Mouse (Mus musculus) hindbrain, embryonic 11.5 days (tissue): ENCODE data around the gene Ehd1. TPM values are rescaled to one million over a fixed set of nuclear protein-coding genes. Genes with fewer than 3 reads are reported as not detected.
"Not testable (repeated sequence)": the region's sequence is repeated elsewhere in the genome, so short reads cannot be mapped to it uniquely, and the experiment has no call there.

Source experiments
- ATAC-seq: fragments of 200-750 bp; cut with Nextera tagmentation; 2 replicates; pipeline ENCODE4 v1.8.0; 2017; ENCODE audit warnings: mild to moderate bottlenecking, moderate TSS enrichment, moderate library complexity; ENCODE audit not compliant: low FRiP score
- DNase-seq: peaks from one replicate; pipeline ENCODE4 v3.0.0-alpha.2; 2015; ENCODE audit warnings: low spot score
- H3K27ac ChIP-seq: fragments of 300-500 bp; sonication (generic); 2 replicates; pipeline ENCODE4 v1.5.1; 2014; ENCODE audit warnings: mild to moderate bottlenecking, low read depth, low read length
- H3K27me3 ChIP-seq: fragments of 300-500 bp; sonication (generic); 2 replicates; pipeline ENCODE4 v1.6.1; 2014; ENCODE audit warnings: mild to moderate bottlenecking, low read length, moderate library complexity, mixed read lengths; ENCODE audit not compliant: control insufficient read depth, insufficient read depth
- H3K36me3 ChIP-seq: fragments of 300-500 bp; sonication (generic); 2 replicates; pipeline ENCODE4 v1.6.1; 2014; ENCODE audit warnings: mild to moderate bottlenecking, low read length, moderate library complexity, mixed read lengths; ENCODE audit not compliant: control insufficient read depth, insufficient read depth
- H3K4me1 ChIP-seq: fragments of 300-500 bp; sonication (generic); replicated peaks from 2 replicates; pipeline ENCODE4 v1.6.1; 2014; ENCODE audit warnings: low read length, mixed read lengths; ENCODE audit not compliant: control insufficient read depth, insufficient read depth
- H3K4me2 ChIP-seq: fragments of 300-500 bp; sonication (generic); replicated peaks from 2 replicates; pipeline ENCODE4 v1.6.1; 2014; ENCODE audit warnings: mild to moderate bottlenecking, low read depth, low read length
- H3K4me3 ChIP-seq: fragments of 300-500 bp; sonication (generic); 2 replicates; pipeline ENCODE4 v1.5.1; 2014; ENCODE audit warnings: low read depth, low read length
- H3K9ac ChIP-seq: fragments of 300-500 bp; sonication (generic); 2 replicates; pipeline ENCODE4 v1.6.1; 2014; ENCODE audit warnings: low read depth, low read length
- H3K9me3 ChIP-seq: fragments of 300-500 bp; sonication (generic); 2 replicates; pipeline ENCODE4 v1.6.1; 2016; ENCODE audit warnings: low read length; ENCODE audit not compliant: control insufficient read depth
- WGBS: fragments of 180-500 bp; shearing (Covaris S2); extraction: QIAGEN DNeasy Blood & Tissue Kit; methylation state at CpG from one replicate; pipeline ENCODE4 v1.1.7; 2014; 5-methylcytosine and 5-hydroxymethylcytosine counted together
- polyA plus RNA-seq: library from polyadenylated mRNA; unstranded; fragments of >200 nt; fragmentation: Nextera tagmentation; extraction: Ambion mirVana; gene quantifications from 2 replicates; pipeline ENCODE4 v1.2.1, GENCODE M21; 2014

Gene Ehd1
- polyA plus RNA-seq, 1 experiment from 2014 or later: 67.4 TPM

DNA sequence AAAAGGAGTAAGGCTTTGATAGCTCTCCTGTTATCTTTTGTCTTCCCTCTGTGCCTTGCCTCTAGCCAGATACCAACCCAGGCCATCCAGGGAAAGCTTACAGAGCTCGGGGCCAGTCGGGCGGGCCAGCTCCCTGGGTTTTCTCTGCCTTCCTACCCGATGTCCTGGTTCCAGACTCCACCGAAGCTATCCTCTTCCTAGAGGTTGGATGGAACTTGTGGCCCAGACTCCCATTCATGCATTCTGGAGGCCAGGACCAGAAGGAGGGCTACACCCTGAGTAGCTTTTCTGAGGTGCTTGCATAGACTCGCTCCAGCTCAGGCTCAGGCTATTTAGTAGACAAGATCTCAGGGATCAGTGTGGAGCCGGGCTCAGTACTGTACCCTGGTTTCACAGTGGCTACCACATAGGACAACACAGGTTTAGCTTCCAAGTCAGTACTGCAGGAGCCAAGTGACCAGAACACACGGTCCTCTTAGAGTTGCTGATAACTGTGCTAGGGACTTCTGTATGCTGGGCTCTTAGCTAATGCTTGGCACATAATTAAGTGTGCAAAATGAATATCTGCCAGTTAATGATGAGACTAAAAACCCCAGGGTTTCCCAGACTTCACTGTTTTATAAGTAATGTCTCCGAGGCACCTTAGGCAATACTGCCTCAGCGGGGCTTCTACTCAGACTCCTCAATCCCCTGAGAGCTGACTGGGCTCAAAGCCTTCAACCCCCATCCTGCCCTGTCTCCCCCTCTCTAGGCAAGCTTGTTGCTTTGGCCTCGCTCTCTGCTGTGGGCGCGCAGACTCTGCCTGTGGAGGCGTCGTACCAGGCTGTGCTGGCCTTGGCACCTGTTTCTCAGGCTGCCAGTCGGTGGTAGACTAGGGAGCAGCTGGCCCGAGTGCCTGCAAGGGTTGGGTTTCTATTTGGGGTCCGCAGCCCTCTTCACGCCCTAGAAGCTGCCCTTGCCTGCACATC is 10.2 kb downstream of the Ehd1 start:
- 86% methylated on average over 19 of the region's 19 CpGs for WGBS
- Histone ChIP-seq H3K9ac (no peak overlapping the region), H3K36me3 (peaks cover 9% of the 10 kb centered on the region)

DNA sequence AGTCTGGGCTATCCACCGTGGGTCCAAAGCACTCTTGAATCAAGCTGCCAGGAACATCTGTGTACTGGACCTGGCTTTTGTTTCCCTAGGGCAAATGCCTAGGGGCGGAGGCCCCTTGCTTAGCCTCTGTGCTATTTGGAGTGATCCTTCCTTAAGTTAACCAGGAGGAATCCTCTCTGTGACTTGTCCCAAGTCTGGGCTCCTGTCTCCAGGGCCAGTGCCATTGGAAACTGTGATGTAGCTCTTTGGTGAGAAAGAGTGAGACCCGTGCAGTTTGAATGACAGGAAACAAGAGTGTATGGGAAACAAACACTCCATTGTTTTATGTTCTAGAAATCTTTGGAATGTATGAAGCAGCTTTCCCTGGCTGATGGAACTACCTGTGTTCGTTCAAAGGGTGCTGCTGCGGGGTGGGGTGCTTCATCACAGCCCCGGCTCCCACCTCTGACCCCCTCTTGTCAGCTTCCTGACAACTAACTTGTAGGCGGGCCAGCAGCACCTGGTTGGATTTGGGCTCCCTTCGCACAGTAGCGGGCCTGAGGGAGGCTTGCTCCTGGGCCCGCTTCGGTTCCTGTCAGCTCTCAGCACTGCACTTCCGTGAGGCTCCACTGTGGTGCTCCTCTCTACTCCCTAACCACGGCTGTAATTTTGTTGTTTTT is 11.8 kb downstream of the Ehd1 start:
- Histone ChIP-seq H3K27ac (no peak overlapping the region), H3K36me3 (0 out of 2 replicates have a peak, but pooled peaks cover 2% of the 10 kb centered on the region), H3K9me3 (no peaks in the 10 kb centered on the region), H3K9ac (no peak overlapping the region), H3K27me3 (no peaks in the 10 kb centered on the region), H3K4me3 (no peak overlapping the region), H3K4me2 (no peak overlapping the region), H3K4me1 (no peaks in the 10 kb centered on the region)
- WGBS: 84% methylated on average over 13 of the region's 13 CpGs
- ATAC-seq (no peak), DNase-seq (no peak)

More for the DNA sequence above, 10.2 kb downstream of the Ehd1 start:
- DNase-seq: no peak
- Histone ChIP-seq H3K4me3 (no peak overlapping the region), H3K9me3 (no peaks in the 10 kb centered on the region), H3K4me2 (no peak overlapping the region), H3K4me1 (no peaks in the 10 kb centered on the region), H3K27ac (no peak overlapping the region), H3K27me3 (no peaks in the 10 kb centered on the region)
- ATAC-seq: no peak

DNA sequence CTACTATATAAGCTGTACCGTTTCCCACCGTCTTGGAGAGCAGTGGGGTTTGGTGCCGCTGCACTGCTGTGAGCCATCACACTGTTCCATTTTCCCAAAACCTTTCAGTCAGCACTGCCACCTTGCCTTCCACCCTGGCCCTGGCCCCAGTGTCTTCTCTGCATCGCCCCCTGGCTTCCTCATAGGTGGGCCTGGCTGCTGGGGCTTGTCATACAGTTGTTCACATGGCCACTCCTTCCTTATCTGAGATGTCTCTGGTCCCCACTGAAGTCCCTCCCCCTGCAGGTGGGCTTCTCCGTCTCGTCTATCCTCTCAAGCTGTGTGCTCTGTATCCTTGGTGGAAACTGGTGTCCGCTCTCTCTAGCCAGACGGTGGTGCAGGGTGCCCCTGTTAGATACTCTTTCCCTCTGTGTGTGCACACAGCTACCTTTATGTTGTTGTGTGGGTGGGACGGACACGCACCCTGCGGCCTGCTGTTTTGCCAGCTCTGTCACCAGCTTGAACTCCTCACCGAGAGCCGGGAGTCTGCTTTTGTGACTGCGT is 13.2 kb downstream of the Ehd1 start:
- H3K27me3 ChIP-seq: no peaks in the 10 kb centered on the region
- H3K9ac ChIP-seq: no peak overlapping the region
- no peak overlapping the region for H3K4me2 ChIP-seq
- H3K9me3 ChIP-seq: no peaks in the 10 kb centered on the region
- no peaks in the 10 kb centered on the region for H3K4me1 ChIP-seq
- DNase-seq: no peak
- no peak overlapping the region for H3K27ac ChIP-seq
- WGBS: 90% methylated on average over 14 of the region's 14 CpGs
- no peak for ATAC-seq
- H3K36me3 ChIP-seq: 0 out of 2 replicates have a peak, but pooled peaks cover 4% of the 10 kb centered on the region
- no peak overlapping the region for H3K4me3 ChIP-seq

DNA sequence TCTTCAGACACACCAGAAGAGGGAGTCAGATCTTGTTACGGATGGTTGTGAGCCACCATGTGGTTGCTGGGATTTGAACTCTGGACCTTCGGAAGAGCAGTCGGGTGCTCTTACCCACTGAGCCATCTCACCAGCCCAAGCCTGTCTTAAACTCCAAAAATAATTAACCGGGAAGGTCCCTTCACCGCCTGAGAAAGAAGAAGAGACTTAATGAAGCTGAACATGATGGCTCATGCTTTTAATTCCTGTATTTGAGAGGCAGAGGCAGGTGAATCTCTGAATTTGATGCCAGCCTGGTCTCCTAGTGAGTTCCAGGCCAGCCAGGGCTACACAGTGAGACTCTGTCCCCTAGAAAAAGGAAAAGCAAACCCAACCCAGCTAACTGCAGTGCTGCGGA is 14.2 kb downstream of the Ehd1 start:
- not testable (repeated sequence) for H3K4me2 ChIP-seq, H3K27me3 ChIP-seq, ATAC-seq, H3K27ac ChIP-seq, H3K4me1 ChIP-seq, H3K36me3 ChIP-seq, H3K4me3 ChIP-seq, DNase-seq, H3K9me3 ChIP-seq, H3K9ac ChIP-seq
- whole genome bisulfite sequencing: 87% methylated on average over 5 of the region's 6 CpGs

DNA sequence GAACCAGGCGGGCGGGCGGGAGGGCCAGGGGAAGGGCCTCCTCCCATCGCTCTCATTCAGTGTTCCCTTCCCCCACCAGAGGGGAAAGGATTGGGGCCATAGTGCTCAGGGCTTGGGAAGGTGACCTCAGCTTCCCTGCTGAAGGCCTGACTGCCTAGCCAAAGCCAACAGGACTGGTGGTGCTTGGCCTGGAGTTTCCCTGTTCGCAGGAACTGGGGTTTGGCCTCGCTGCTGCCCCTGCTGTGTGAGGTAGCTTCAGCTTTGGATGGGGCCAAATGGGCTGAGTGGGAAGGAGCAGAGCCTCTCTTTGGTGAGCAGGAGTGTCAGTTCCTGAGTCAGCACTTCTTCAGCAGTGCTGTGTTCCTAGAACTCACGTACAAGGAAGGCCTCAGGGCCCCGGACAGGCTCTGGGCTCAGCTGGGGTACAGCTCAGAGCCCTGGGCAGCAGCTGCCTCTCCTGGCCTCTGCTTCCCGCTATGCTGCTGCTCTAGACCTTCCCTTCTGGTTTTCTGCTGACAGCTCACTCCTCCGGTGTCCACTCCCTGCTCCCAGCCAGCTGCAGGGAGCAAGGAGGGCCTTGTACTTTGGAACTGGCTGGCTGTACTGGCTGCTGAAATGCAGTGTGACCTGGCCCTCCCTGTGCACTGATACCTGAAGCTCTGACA is 14.7 kb downstream of the Ehd1 start:
- Histone ChIP-seq H3K4me1 (no peaks in the 10 kb centered on the region), H3K9ac (no peak overlapping the region), H3K4me3 (no peak overlapping the region), H3K27me3 (no peaks in the 10 kb centered on the region), H3K36me3 (0 out of 2 replicates have a peak, but pooled peaks cover 7% of the 10 kb centered on the region), H3K27ac (no peak overlapping the region), H3K4me2 (no peak overlapping the region), H3K9me3 (no peaks in the 10 kb centered on the region)
- WGBS: 71% methylated on average over 10 of the region's 10 CpGs
- DNase-seq: no peak
- no peak for ATAC-seq

DNA sequence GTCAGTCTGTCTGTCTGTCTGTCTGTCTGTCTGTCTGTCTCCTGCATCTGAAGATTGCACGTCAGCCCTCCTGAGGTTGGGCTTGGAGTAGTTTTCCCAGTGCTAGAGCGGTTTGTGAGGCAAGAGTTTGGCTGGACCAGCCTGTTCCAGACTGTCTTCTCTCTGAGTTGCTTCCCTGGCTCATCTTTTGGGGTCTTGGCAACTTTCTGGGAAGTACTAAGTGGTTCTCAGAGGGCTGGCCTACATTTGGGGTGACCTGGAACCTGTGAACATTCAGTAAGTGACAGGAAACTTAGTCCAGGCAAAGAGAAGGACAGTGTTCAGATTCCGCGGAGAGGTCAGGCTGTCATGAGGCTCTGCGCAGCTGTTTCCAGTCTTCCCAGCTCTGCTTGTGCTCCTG is 15.7 kb downstream of the Ehd1 start:
- Histone ChIP-seq H3K36me3 (0 out of 2 replicates have a peak, but pooled peaks cover 7% of the 10 kb centered on the region), H3K27me3 (no peaks in the 10 kb centered on the region)
- no peak for ATAC-seq

DNA sequence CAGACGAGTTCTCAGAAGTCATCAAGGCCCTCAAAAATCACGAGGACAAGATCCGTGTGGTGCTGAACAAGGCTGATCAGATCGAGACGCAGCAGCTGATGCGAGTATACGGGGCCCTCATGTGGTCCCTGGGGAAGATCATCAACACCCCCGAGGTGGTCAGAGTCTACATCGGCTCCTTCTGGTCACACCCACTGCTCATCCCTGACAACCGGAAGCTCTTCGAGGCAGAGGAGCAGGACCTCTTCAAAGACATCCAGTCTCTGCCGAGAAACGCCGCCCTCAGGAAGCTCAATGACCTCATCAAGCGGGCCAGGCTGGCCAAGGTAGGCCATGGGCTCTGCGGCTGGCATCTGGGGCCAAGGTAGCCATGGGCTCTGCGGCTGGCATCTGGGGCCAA is 17.8 kb downstream of the Ehd1 start:
- Histone ChIP-seq H3K9me3 (no peaks in the 10 kb centered on the region), H3K9ac (no peak overlapping the region), H3K4me3 (no peak overlapping the region), H3K27me3 (no peaks in the 10 kb centered on the region), H3K27ac (no peak overlapping the region), H3K4me1 (no peaks in the 10 kb centered on the region), H3K36me3 (0 out of 2 replicates have a peak, but pooled peaks cover 7% of the 10 kb centered on the region), H3K4me2 (no peak overlapping the region)
- ATAC-seq (no peak), DNase-seq (no peak)
- 95% methylated on average over 17 of the region's 17 CpGs for WGBS

More for the DNA sequence above, 15.7 kb downstream of the Ehd1 start:
- Histone ChIP-seq H3K4me1 (no peaks in the 10 kb centered on the region), H3K27ac (no peak overlapping the region), H3K4me3 (no peak overlapping the region), H3K4me2 (no peak overlapping the region), H3K9ac (no peak overlapping the region), H3K9me3 (no peaks in the 10 kb centered on the region)
- 87% methylated on average over 5 of the region's 5 CpGs for WGBS
- DNase-seq: no peak

DNA sequence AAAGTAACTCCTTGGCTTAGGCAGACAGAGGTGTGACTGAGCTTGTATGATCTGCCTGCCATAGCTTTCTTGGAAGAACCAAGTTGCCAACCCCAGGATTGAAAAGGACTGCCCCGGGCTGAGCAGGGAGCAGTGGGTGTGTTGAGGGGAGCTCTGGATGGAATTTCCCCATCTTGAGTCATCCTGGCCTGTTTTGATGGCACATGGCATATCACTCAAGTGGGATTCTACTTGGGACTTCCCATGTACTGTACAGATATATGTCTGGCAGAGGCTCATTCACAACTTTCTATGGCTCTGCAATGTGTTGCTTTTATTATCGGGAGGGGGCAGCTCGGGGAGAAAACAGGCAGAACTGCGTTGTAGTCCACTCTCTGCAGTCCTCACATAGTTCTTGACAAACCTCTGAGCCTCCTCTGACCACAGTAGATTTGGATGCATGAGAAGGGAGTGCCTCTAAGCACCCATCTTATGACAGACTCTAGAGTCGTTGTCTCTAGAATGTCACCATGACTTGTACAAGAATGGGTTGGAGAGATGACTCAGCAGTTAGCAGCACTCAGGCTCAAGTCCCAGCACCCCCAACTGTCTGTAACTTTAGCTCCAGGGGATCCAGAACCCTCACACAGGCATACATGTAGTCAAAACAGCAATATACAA is 20.2 kb downstream of the Ehd1 start:
- H3K4me3 ChIP-seq: no peak overlapping the region
- no peak overlapping the region for H3K27ac ChIP-seq
- H3K36me3 ChIP-seq: 0 out of 2 replicates have a peak, but pooled peaks cover 7% of the 10 kb centered on the region
- DNase-seq (no peak), ATAC-seq (no peak)
- 93% methylated on average over 5 of the region's 5 CpGs for WGBS
- no peaks in the 10 kb centered on the region for H3K4me1 ChIP-seq
- no peak overlapping the region for H3K9ac ChIP-seq
- no peaks in the 10 kb centered on the region for H3K27me3 ChIP-seq
- H3K4me2 ChIP-seq: no peak overlapping the region
- no peaks in the 10 kb centered on the region for H3K9me3 ChIP-seq
